Mouse (Mus musculus): Measurements from ENCODE around the gene Fbxw9.

The Fbxw9 gene

DNA sequence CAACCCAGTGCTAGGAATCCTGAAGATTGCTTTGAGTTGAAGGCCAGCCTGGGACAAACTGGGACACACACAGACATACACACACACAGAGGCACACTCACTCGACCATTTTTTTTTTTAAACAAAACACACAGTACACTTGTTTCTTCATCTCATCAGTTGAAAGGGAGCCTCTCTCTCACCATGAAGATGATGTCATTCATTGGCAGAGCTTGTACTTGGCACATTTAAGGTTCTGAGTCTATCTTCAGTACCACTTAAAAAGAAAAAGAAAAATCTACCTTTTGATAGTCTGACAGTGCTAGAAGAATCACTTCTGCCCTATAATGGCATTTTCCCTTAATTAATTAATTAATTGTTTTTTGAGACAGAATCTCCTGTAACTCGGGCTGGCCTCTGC, 28.9 kb downstream of the Fbxw9 start:
- no peak for DNase-seq

- DNase-seq: no peak
Observed at GRCm38 (mm10) chr8:85090856-85091255, 31.0 kb downstream of the Fbxw9 start.

- DNase-seq: no peak
Observed at GRCm38 (mm10) chr8:85091526-85092090, 31.8 kb downstream of the Fbxw9 start.

GRCm38 (mm10) chr8:85095051-85095450, 35.2 kb downstream of the Fbxw9 start:
- no peak for DNase-seq

- no peak for DNase-seq
Observed at GRCm38 (mm10) chr8:85095566-85095965, 35.7 kb downstream of the Fbxw9 start.

DNA sequence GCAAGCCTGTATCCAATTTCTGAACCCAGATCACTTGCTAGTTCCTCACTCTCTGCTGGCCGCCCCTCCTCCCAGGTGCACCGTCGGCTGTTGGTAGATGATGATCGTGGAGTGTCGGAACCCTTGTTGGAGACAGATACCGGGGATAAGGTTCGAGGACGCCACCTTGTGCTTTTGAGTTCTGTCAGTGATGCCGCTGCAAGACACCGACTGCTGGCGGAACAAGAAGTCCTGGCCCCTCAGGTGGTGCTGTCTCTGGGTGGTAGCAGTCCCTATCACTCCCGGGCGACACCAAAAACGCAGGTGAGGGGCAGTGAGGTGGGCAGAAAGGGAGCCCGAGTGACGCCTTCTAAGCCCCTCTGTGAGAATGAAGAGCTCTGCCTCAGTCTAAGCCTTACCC, 36.3 kb downstream of the Fbxw9 start:
- no peak for DNase-seq

DNA sequence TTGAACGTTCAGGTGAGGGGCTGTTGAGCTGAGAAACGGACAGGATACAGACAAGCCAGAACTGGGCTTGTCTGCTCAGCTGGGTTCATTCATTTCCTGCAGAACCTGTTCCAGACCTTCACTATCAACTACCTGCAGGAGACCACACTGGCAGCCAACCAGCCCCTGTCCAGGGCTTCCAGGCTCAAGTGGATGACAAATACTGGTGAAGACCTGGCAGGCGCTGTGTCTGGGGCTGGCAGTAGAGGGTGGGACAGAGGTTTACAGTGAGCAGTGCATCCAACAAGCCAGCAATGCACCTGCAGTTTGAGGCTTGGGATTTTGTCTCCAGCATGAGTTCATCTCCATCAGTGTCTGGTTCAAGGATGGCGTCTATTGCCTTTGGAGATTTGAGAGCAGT, 37.0 kb downstream of the Fbxw9 start:
- DNase-seq: no peak

- DNase-seq: no peak
Observed at GRCm38 (mm10) chr8:85100076-85100665, 40.3 kb downstream of the Fbxw9 start.

GRCm38 (mm10) chr8:85113241-85113640, 53.4 kb downstream of the Fbxw9 start:
- no peak for DNase-seq

- DNase-seq: no peak
Observed at GRCm38 (mm10) chr8:85115501-85115900, 55.6 kb downstream of the Fbxw9 start.
